Mouse (Mus musculus) bone marrow, adult 2 months (tissue): Measurements from ENCODE around the gene Ryr1.

Source experiments
- CTCF ChIP-seq: fragments of 200-500 bp; IDR thresholded peaks from 2 replicates; pipeline ENCODE4 v1.5.1; 2011; ENCODE audit warnings: low read length, control low read depth; ENCODE audit not compliant: control insufficient read depth, insufficient read depth
- POLR2A ChIP-seq: fragments of 200-500 bp; IDR thresholded peaks from 2 replicates; pipeline ENCODE4 v1.6.1; 2011; ENCODE audit warnings: low read depth, mild to moderate bottlenecking, control low read depth, low read length, borderline replicate concordance; ENCODE audit not compliant: control insufficient read depth

DNA sequence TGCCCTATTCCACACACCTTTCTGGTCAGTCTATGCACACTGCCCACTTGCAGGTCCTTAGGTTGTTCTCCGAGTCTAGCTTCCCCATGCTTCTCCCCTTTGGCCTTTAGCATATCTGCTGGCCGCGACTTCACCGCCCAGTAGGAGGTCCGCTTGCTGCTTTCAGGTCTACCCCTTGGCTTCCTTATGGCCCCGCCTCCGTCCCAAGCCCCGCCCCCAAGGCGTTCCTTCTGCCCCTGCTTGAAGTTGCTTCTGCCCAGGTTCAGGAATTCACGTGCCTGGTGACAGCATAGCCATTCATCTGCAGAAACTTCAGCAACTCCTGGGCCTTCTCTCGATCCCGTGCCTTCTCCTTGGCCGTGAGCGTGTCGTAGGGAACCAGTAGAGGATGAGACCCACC, 57.2 kb downstream of the Ryr1 start:
- no peak for TF ChIP-seq POLR2A
- TF ChIP-seq CTCF: no peak
